Mouse (Mus musculus) midbrain, embryonic 15.5 days (tissue): ENCODE data around the gene Gm29276. TPM values are rescaled to one million over a fixed set of nuclear protein-coding genes. Genes with fewer than 3 reads are reported as not detected.
"Not testable (repeated sequence)": the region's sequence is repeated elsewhere in the genome, so short reads cannot be mapped to it uniquely, and the experiment has no call there.

Experiments used
- ATAC-seq: fragments of 200-750 bp; cut with Nextera tagmentation; replicated peaks from 2 replicates; pipeline ENCODE4 v1.8.0; 2017; ENCODE audit warnings: moderate TSS enrichment
- H3K27ac ChIP-seq: fragments of 300-500 bp; sonication (generic); 2 replicates; pipeline ENCODE4 v1.5.1; 2015; ENCODE audit warnings: mild to moderate bottlenecking, inconsistent platforms
- H3K27me3 ChIP-seq: fragments of 300-500 bp; sonication (generic); replicated peaks from 2 replicates; pipeline ENCODE4 v1.6.1; 2015; ENCODE audit warnings: inconsistent platforms
- H3K36me3 ChIP-seq: fragments of 300-500 bp; sonication (generic); replicated peaks from 2 replicates; pipeline ENCODE4 v1.6.1; 2015; ENCODE audit warnings: inconsistent platforms
- H3K4me1 ChIP-seq: fragments of 300-500 bp; sonication (generic); 2 replicates; pipeline ENCODE4 v1.6.1; 2015; ENCODE audit warnings: inconsistent platforms
- H3K4me2 ChIP-seq: fragments of 300-500 bp; sonication (generic); 2 replicates; pipeline ENCODE4 v1.6.1; 2015; ENCODE audit warnings: inconsistent platforms, mild to moderate bottlenecking, moderate library complexity
- H3K4me3 ChIP-seq: fragments of 300-500 bp; sonication (generic); 2 replicates; pipeline ENCODE4 v1.5.1; 2015; ENCODE audit warnings: mild to moderate bottlenecking, inconsistent platforms
- H3K9ac ChIP-seq: fragments of 300-500 bp; sonication (generic); 2 replicates; pipeline ENCODE4 v1.6.1; 2015; ENCODE audit warnings: mild to moderate bottlenecking, inconsistent platforms
- H3K9me3 ChIP-seq: fragments of 300-500 bp; sonication (generic); 2 replicates; pipeline ENCODE4 v1.6.1; 2016; ENCODE audit warnings: inconsistent platforms
- WGBS: fragments of 180-500 bp; shearing (Covaris S2); methylation state at CpG from one replicate; pipeline ENCODE4 v1.1.7; 2015; ENCODE audit warnings: mixed read lengths; 5-methylcytosine and 5-hydroxymethylcytosine counted together
- polyA plus RNA-seq: library from polyadenylated mRNA; unstranded; fragments of >200 nt; fragmentation: Nextera tagmentation; extraction: Ambion mirVana; gene quantifications from 2 replicates; pipeline ENCODE4 v1.2.1, GENCODE M21; 2015

Gene Gm29276
- polyA plus RNA-seq = not detected in 2 replicates

DNA sequence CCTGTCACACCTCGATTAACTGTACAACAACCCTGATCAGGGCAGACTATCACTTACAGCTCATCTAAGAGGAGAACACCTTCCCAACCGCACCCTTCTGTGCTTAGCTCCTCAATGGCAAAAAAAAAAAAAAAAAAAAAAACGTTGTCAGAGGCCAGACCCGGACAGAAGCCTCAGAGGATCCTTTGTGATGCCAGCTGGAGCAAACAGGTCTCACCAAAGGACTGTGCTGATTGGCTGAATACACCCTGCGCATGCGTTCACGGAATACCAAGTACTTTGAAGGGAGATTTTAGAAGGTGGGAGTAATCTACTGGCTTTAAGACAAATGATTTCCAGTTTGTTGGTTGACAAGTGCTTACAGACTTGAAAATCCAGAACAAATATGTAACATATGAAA is at the start of gene Gm29276:
Gene Gm29276, minus strand, starts transcription at position 101 of the 400 bp plus-strand sequence.
- not testable (repeated sequence) for H3K9ac ChIP-seq, ATAC-seq, H3K4me2 ChIP-seq, H3K4me1 ChIP-seq, H3K27ac ChIP-seq, H3K9me3 ChIP-seq, H3K27me3 ChIP-seq, H3K4me3 ChIP-seq, H3K36me3 ChIP-seq
- WGBS = 90% methylated on average over 2 of the region's 7 CpGs
